ENCODE assay signal across 22 mouse cellular contexts in the genomic region with DNA sequence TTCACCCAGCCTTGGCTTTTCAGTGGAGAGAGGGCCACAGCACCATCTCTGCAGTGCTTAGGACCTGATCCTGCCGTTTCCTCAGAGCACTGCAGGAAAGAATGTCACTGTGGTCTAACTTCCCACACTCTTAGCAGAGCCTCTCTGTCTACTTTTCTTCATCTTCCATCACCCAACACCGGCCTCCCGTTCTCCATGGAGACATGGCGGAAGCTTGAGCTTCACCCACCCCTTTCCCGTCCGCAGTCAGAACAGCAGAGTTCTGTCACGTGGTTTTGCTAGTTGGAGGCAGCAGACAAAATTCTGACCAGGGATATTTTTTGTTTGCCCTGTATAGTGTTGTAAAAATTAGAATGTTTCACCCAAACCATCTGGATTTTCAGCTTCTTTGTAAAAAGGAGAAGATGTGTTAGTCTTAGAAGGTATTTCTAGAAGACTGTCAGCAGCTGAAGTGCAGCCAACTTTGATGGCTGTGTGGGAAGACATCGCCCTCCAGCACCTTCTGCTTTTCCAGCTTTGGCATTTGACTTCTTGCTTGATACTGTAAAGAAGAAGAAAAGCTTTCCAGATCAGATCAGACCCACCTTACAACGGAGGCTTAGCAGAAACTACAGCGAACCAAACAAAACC. TPM values are rescaled to one million over a fixed set of nuclear protein-coding genes. Genes with fewer than 3 reads are reported as not detected.
DNase-seq lines count a peak whose midpoint lies in the region; ATAC-seq and TF ChIP-seq lines count a peak whose summit lies in the region.
"Had no signal": no experiment of that assay in that cellular context is flagged by ENCODE, and none has a peak within 500 bp of the region (broad histone marks: within the 10 kb centered on the region; RNA-seq: fewer than 3 reads in every experiment).

No protein-coding gene starts in this region.

- TF ChIP-seq EP300 in liver, postnatal 0 days (IDR thresholded peaks at IDR 0.05; ENCODE audit: low read depth) = no peak

- ATAC-seq in lung, embryonic 14.5 days (ENCODE audit: insufficient read depth) = no peak
- no peak for ATAC-seq in liver, postnatal 0 days
- ATAC-seq: activated CD4-positive, CD25-positive, alpha-beta regulatory T cell, adult 4 months; forebrain, postnatal 0 days; intestine, embryonic 15.5 days had no signal

- H3K27me3 ChIP-seq in lung, embryonic 14.5 days (ENCODE audit: insufficient read depth, low read length) = 0 out of 2 replicates have a peak, but pooled peaks cover 2% of the 10 kb centered on the region
- no peaks in the 10 kb centered on the region for H3K27me3 ChIP-seq in liver, postnatal 0 days (ENCODE audit: insufficient read depth, low read length)
- H3K27me3 ChIP-seq: intestine, embryonic 15.5 days had no signal

- H3K4me1 ChIP-seq in lung, embryonic 14.5 days (ENCODE audit: insufficient read depth) = no peaks in the 10 kb centered on the region
- H3K4me1 ChIP-seq in liver, postnatal 0 days (ENCODE audit: insufficient read depth) = no peaks in the 10 kb centered on the region
- H3K4me1 ChIP-seq: intestine, embryonic 15.5 days had no signal

- no peak overlapping the region for H3K4me3 ChIP-seq in lung, embryonic 14.5 days (ENCODE audit: low read depth, low read length)
- no peak overlapping the region for H3K4me3 ChIP-seq in liver, postnatal 0 days (ENCODE audit: low read depth, low read length)
- H3K4me3 ChIP-seq: forebrain, embryonic 10.5 days; gastrocnemius, adult 2 months; hindbrain, embryonic 15.5 days; intestine, embryonic 15.5 days had no signal

- no peak overlapping the region for H3K27ac ChIP-seq in lung, embryonic 14.5 days (ENCODE audit: low read depth)
- H3K27ac ChIP-seq in liver, postnatal 0 days (ENCODE audit: low read depth) = no peak overlapping the region
- H3K27ac ChIP-seq: forebrain, embryonic 10.5 days; gastrocnemius, adult 2 months; hindbrain, embryonic 15.5 days; intestine, embryonic 15.5 days; liver, embryonic 14.5 days had no signal

- DNase-seq in lung, embryonic 14.5 days = peak; percentile 14
- no peak for DNase-seq in lung, postnatal 25 days (ENCODE audit: low spot score)
- DNase-seq in frontal cortex, adult 2 months (ENCODE audit: extremely low spot score in 1 of 2, low spot score in 1 of 2) = peak; percentile 80
- DNase-seq in right cerebral cortex, adult 2 months (ENCODE audit: low spot score in 2 of 2) = peak; percentile 59 to 69
- DNase-seq in liver, postnatal 0 days = no peak
- DNase-seq in spleen, adult 12 weeks (ENCODE audit: low spot score) = no peak
- DNase-seq in spleen, adult 18-20 months = no peak
- DNase-seq: adrenal gland, adult 8-10 months; cerebellum, adult 18-20 months; cerebellum, postnatal 14 days; forebrain, postnatal 0 days; gastrocnemius, adult 2 months; kidney, adult 8-10 months; kidney, postnatal 10 days; thymus, adult 2 months had no signal

- TF ChIP-seq CTCF in lung, embryonic 14.5 days (IDR thresholded peaks at IDR 0.05; ENCODE audit: low read depth) = no peak
- no peak for TF ChIP-seq CTCF in liver, postnatal 0 days (IDR thresholded peaks at IDR 0.05; ENCODE audit: low read depth)

- WGBS in lung, embryonic 14.5 days = 56% methylated on average over 10 of the region's 10 CpGs
- 65% methylated on average over 10 of the region's 10 CpGs for WGBS in liver, postnatal 0 days (ENCODE audit: insufficient replicate concordance)

- H3K4me2 ChIP-seq in lung, embryonic 14.5 days = no peak overlapping the region
- no peak overlapping the region for H3K4me2 ChIP-seq in liver, postnatal 0 days (ENCODE audit: low read depth, low read length)
- H3K4me2 ChIP-seq: heart, embryonic 11.5 days; hindbrain, embryonic 15.5 days; intestine, embryonic 15.5 days; midbrain, embryonic 11.5 days had no signal

- H3K9ac ChIP-seq in lung, embryonic 14.5 days = no peak overlapping the region
- no peak overlapping the region for H3K9ac ChIP-seq in liver, postnatal 0 days (replicated peaks)
- H3K9ac ChIP-seq: forebrain, postnatal 0 days; hindbrain, embryonic 15.5 days; intestine, embryonic 15.5 days; liver, embryonic 14.5 days had no signal

- H3K9me3 ChIP-seq in lung, embryonic 14.5 days (ENCODE audit: low read depth, low read length) = no peaks in the 10 kb centered on the region
- H3K9me3 ChIP-seq in liver, postnatal 0 days (ENCODE audit: low read length) = no peaks in the 10 kb centered on the region
- H3K9me3 ChIP-seq: forebrain, embryonic 10.5 days; hindbrain, embryonic 15.5 days; intestine, embryonic 15.5 days had no signal

- H3K36me3 ChIP-seq in lung, embryonic 14.5 days (ENCODE audit: insufficient read depth) = no peaks in the 10 kb centered on the region
- no peaks in the 10 kb centered on the region for H3K36me3 ChIP-seq in liver, postnatal 0 days (replicated peaks; ENCODE audit: insufficient read depth, low read length)
- H3K36me3 ChIP-seq: forebrain, embryonic 10.5 days; hindbrain, embryonic 15.5 days; intestine, embryonic 15.5 days had no signal

RNA-seq across cellular contexts. Expression of a gene that starts 12.4 kb away (rescaled TPM):
- not detected in 2 replicates for polyA plus RNA-seq in lung, embryonic 14.5 days (2014; fragmentation: Nextera tagmentation; extraction: Ambion mirVana)
- 8.2 and 9.7 TPM in 2 replicates for polyA plus RNA-seq in frontal cortex, adult 2 months (2012; rRNA removed)
- polyA plus RNA-seq in liver, postnatal 0 days (2015; fragmentation: Nextera tagmentation; extraction: Ambion mirVana) = not detected in 2 replicates
- polyA plus RNA-seq: activated CD4-positive, CD25-positive, alpha-beta regulatory T cell, adult 4 months had no signal

RNA-seq across cellular contexts. Expression of a gene that starts 54.4 kb away (rescaled TPM):
- 15.9 and 17.9 TPM in 2 replicates for polyA plus RNA-seq in lung, embryonic 14.5 days (2014; fragmentation: Nextera tagmentation; extraction: Ambion mirVana)
- polyA plus RNA-seq in frontal cortex, adult 2 months (2012; rRNA removed) = 15.5 and 21.8 TPM in 2 replicates
- polyA plus RNA-seq in liver, postnatal 0 days (2015; fragmentation: Nextera tagmentation; extraction: Ambion mirVana) = 2.5 and 2.9 TPM in 2 replicates

RNA-seq across cellular contexts. Expression of a gene that starts 54.8 kb away (rescaled TPM):
- 19.4 and 19.6 TPM in 2 replicates for polyA plus RNA-seq in lung, embryonic 14.5 days (2014; fragmentation: Nextera tagmentation; extraction: Ambion mirVana)
- polyA plus RNA-seq in frontal cortex, adult 2 months (2012; rRNA removed) = 13.9 and 16.0 TPM in 2 replicates
- 27.5 and 27.9 TPM in 2 replicates for polyA plus RNA-seq in liver, postnatal 0 days (2015; fragmentation: Nextera tagmentation; extraction: Ambion mirVana)

Comparison
In these comparisons a context has a peak if more than half of its experiments do, and no peak if none do; other contexts are left out.
1. DNase-seq: peak in lung, embryonic 14.5 days (single experiment), frontal cortex, adult 2 months (2 of 2) and right cerebral cortex, adult 2 months (2 of 2); none in lung, postnatal 25 days (single experiment), liver, postnatal 0 days (single experiment), spleen, adult 12 weeks (single experiment) and spleen, adult 18-20 months (0 of 2).